Mouse (Mus musculus) heart, postnatal 14 days (tissue): ENCODE measurements at regions not wholly inside any gene's neighbourhood (a gene's known extent, or its start where the extent isn't known, plus 50 kb on each side); places are given as distances from the start of the nearest gene placed in this dataset.

ENCODE experiments used
- DNase-seq, 2 experiments: peaks; one replicate each; pipeline ENCODE4 v3.0.0; 2021 to 2022
- intact Hi-C: fragments of 180-260 bp; cut with DNase I; formaldehyde crosslinking; loops from one replicate; pipeline ENCODE4 v1.15.1; 2025

DNA sequence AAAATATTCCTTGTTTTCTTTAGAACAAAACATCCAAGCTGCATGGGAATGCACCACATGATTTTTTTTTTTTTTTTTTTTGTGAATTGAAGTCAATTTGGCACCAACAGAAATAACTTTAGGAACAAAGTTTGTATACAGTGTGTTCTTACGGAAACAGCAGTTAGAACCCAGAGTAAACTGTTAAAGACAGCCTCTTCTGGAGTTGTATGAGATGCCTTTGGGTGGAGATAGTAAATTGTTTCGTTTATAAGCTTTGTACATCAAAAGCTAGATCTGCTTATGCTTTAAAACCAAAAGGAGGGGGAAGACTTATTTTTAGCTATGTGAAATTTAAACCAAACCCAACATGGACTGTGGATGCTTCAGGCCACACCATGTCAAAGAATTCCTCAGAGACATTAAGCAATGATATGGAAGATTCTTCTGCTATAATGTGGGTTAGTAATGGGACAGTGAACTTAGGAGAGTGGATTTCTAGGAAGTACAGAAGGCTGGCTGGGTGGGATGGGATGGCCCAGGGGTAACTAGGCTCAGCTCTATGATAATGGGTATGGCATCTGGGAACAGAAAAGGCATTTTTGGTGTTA is 265.6 kb downstream of the Pten start:
- intact Hi-C loops, result no loop called here
- no peak for DNase-seq

DNA sequence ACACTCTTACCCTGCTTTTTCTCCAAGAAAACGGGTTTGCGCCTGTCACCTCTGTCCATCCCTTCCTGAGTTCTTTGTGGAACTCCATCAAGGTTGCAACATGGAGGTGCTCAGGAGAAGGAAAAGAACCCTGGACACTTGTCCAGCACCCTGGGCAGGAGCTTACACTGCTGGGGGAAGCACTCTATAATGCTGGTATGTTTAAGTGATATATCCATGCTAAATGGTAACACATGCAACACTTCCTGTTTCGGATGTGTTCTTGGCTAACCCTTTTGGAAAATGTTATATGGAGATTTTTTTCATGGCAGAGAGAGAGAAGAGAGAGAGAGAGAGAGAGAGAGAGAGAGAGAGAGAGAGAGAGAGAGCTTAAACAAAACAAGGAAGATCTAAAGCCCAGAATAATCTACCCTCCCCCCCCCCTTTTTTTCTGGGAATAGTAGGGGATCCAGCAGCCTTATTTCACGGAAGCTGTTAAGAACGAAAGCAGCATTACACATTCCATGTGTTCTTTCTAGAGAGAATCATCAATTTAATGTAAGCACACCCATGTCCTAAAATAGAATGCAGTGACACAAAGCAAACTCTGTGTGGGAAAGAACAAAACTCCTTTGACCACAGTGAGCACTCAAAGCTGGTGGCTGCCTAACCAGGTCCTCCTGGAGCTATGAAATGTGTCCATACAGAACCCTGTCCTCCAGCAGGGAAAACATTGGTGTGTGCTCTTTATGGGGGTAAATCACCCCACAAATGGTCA is 272.6 kb downstream of the Pten start:
- intact Hi-C loops, result no loop called here
- DNase-seq, result no peak

DNA sequence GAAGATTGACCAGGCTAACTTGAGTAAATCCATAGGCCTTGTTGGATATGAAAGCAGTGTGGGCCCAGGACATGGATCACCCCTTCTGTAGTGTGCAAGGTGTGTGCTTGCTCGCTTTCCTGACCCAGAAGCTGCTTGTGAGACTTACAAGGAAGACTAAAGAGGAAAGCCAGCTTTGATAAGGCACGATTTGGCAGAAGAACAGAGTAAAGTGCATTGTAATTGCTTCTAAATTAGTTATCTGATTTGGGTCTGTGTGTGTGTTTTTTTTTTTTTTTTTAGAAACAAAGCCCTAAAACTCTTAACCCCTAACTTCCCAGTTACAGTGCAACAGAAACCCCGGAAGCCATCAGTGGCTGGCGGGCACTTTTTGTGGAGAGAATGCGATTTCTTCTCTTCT is 283.2 kb downstream of the Pten start:
- intact Hi-C loops, result no loop called here
- no peak for DNase-seq

DNA sequence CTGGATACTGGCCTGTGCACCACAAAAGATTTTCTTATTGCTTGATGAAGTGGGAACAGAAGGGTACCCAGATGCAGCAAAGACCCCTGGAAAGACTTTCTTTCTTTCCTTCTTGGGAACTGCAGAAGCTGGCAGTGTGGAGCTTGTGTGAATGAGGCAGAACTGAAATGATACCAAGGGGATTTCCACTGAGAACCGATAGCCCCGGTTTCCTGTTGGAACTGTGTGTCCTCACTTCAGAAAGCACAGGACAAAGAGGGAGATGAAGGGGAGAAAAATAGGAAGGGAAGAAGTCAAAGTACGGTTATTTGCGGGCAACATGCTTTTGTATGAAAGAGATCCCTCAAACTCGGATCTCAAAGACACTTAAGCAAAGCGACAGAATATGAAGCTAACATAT is 283.7 kb downstream of the Pten start:
- intact Hi-C loops, result no loop called here
- no peak for DNase-seq

DNA sequence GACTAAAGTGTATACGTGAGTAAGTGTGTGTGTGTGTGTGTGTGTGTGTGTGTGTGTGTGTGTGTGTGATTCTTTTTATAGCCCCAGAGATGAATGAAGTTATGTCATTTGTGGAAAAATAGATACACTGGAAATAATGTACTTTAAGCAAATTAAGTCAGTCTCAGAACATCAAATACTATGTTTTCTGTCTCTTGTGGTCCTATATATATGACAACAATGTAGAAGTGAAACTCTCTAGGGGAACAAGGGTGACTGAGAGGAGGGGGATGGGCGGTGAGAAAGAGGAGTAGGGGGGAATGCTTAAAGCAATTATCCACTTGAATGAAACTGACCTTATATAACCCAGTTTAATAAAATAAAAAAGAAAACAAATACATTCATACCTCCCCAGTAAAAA is 285.5 kb downstream of the Pten start:
- intact Hi-C loops, result no loop called here

DNA sequence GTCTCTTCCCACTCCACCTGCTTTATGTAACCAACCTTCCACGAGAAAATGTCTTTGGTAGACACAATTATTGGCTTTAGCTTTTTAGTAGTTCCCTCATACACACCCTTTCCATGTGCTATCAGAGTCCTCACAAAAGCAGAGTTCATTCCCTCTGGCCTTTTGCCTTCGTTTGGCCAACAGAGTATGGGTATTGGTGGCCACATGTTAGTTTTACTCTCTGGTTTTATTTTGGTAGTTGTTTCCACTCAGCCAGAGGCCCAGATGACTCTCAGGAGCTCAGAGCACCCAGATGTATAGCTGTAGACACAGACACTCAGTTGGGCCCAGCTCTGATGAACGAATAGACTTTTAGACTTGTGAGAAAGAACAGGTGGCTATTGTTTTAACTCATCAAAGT is 286.4 kb downstream of the Pten start:
- no peak for DNase-seq
- intact Hi-C loops, result no loop called here

More for the DNA sequence above, 285.5 kb downstream of the Pten start:
- no peak for DNase-seq

DNA sequence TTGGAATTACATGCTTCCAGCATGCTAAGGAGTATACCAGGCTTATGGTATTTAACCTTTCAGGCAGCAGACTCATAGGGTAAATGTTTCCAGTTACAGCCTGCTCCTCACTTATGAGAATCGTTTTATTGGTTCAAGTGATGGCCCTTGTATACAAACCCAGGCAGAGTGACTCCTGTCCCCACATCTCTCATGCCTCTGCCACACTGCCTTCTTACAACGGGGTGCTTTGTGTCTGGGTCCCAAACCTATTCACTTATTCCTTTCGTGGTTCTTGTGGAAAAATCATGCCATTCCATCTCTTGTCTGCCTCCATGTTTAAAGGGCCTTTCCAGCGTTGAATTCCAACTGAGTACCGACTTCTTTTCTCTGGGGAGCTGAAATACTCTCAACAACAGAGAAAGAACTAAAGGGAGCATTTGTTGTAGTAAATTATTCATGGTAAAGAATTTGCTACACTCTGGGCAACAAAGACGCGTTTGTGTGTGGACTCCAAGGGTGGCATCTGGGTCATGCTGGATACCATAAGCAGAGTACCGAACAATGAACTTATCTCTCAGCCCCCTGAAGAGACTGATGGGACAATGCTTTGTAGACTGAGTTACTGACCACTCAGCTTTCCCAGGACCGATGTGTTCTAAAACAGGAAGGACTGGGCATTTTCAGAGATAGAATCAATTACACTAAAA is 291.6 kb downstream of the Pten start:
- no peak for DNase-seq
- intact Hi-C loops, result no loop called here

DNA sequence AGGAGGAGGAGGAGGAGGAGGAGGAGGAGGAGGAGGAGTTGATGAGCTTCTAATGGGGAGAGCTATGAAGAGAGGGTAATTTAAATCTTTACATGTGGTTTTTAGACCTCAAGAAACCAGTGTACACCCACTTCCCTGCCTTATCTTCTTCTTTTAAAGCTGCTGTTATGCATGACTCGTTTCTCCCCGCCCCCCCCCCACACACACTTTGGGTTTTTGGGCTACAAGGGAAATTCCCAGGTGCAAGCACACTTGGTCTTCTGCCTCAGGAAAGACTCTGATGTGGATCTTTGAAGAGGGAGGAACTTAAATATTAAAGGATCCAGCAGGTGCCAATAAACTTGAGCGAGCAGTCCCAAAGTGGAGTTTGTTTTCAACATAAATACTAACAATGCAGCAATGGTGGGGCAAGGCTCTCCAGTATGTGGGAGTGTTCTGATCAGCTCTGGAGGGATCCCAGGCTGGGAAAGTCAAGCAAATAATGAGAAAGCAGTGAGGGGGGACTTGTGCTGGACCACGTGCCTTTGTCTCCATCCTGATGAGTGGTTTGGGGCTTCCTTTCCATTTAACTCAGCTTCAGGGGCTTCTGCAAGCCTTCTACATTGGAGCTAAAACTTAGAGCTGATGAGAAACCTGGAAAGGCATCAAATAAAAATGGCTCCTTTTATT is 296.0 kb downstream of the Pten start:
- intact Hi-C loops, result no loop called here
- DNase-seq, result no peak

DNA sequence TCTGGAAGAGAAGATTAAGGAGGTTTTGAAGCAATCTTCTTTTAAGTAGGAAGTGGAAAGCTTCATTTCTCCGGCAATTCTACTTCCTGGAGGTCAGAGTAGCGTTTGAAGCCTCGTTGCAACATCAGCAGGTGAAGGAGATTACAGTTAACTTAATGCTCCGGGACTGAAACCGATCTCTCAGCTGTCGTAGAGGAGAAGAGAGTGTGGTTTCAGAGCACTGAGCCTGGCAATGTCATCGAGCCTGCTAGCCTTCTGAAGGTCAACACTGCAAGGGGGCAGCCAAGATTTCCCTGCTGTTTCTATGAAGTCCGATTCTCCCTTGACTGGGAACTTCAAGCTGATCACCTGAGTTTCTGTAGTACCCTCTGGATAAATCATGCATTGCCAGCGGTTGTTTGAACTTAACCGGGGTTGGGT is 299.1 kb downstream of the Pten start:
- intact Hi-C loops, result no loop called here
- DNase-seq, result no peak

DNA sequence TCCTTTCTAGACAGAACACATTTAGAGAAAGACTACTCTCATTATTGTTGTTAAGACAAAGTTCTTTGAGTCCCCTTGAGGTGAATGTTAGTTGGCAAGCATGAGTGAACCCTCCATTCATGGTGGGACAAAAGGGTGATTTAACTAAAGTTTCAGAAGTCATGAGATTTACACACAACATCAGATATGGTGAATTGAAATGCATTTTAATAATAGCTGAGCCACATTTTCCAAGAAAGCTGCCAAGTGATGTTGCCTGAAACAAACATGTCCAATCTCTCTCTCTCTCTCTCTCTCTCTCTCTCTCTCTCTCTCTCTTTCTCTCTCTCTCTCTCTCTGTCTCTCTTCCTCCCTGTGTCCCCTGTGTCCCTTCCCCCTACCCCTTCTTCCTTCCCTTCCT is 303.7 kb downstream of the Pten start:
- no peak for DNase-seq

DNA sequence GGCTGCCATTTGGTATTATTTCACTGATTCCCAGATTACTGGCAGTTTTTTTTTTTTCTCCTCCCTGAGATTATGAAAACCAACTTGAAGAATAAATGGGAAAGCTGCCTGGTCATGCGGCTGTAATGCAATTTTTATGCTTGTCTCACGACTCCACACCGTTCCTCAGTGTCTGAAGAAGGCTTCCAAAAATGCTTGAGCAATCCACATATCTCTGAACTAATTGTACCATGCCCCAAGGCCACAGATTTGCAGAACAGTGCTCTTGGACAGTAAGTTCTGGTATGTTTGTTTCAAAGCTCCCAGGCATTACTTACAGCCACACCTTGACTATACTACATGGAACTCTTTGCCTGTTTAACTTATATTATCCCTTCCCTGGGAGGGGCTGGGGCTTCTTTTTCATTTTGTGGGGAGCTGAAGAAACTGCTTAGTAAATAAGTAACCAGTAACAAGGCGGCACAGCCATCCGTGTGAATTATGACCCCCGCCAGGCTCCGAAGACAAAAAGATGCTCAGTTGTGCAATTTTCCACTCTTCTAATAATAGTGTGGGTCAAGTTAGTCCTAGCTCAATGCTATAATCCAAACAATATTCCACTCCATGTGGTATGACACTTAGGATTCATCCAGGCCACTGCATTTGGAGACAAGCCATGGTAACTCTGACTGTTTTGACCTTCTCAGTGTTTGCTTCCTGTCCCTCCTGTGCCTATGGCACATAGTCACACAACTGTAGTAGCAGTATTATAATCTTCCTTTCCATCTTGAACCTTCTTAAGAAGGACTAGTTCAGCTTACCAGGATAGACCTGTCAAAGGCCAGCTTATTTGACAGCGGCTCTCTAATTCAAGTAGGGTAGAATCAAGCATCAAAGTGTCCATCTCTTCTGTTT is 305.1 kb downstream of the Pten start:
- no peak for DNase-seq
- intact Hi-C loops, result no loop called here

More for the DNA sequence above, 303.7 kb downstream of the Pten start:
- intact Hi-C loops, result no loop called here

DNA sequence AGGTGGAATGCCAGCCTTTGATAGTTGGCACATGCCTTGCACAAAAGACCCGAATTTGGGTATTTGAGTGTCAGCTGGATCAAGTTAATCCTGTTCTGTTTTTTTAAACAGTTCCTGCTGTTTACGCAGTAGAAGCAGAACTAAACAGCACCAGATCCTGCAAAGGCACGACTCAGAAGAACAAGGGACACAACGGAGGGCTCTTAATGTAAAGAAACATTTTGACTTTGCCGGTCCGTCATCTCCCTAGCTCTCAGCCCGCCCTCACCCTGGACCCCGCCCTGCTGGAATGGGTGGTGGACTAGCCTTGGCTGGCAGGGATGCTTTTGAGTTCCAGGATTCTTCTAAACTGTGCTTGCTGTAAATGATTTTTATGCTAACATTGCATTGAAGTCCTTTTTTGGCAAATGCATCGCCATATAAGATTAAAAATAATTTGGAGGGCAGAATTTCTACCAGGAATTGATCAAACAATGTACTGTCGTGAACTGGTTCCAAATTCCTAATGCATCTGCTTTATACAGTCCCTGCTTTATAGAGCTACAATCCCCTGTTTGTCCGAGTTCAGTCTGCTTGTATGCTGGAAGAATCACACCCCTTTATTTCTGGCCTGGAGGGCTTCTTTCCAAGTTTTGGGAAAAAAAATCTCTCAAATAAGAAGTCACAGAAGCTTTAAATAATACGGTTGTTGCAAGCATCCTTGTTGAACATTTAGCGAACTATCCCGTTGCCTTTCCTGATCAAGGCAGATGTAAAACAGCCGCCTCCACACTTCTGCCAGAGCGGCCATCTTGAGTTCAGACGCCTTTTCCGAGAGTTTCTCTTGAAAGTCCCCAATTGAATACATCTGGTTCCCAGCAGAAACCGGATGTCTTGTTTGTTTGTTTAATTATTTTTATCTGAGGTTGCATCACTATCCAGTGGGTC is 308.2 kb downstream of the Pten start:
- no peak for DNase-seq
- intact Hi-C loops, result no loop called here

DNA sequence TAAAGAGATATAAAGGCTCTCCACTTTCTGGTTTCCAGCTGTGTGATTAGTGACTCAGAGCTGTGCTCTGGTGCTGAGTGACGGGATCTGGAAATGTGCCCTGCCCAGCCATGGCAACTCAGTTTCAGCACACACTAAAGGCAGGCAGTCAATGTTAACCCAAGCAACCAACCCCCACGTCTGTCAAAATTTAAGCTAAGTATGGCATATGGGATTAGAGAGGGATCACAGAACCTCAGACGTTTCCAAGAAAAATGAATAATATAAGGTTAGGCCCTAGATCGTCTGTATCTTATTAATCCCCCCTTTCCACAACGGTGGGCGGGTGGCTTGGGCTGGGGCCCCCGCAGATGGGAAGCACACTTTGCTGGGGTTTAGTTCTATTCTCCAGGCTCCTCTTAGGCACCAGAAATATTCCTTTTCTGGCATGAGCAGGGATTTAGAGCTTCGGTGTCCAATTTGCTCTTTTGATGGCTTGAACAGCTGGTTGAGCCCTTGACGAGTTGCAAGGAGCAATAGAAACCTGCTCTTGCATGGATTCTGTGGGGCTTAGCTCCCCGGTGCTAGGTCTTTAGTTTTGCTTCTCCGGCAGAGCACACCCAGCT is 311.2 kb downstream of the Pten start:
- DNase-seq, result peak in 1 of 2 experiments; percentile 9
- intact Hi-C loops, result no loop called here

DNA sequence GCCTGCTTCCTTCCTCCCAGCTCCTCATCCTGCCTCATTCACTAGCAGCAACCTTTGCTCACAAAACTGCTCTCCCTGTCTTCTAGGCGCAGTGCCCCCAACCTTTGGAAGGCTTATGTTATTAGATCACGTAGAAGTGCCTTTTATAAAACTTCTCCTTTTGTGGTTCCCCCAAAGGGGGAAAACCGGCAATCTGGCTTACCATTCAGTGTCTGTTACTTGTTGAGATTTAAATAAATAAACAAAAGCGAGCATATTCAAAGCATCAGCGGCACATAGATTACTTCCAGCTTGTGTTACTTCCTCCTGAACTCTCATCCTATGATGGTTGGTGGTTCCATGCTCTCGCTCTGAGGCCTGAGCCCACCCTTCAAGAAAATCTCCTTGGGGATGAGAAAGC is 312.5 kb downstream of the Pten start:
- DNase-seq, result no peak
- intact Hi-C loops, result no loop called here

DNA sequence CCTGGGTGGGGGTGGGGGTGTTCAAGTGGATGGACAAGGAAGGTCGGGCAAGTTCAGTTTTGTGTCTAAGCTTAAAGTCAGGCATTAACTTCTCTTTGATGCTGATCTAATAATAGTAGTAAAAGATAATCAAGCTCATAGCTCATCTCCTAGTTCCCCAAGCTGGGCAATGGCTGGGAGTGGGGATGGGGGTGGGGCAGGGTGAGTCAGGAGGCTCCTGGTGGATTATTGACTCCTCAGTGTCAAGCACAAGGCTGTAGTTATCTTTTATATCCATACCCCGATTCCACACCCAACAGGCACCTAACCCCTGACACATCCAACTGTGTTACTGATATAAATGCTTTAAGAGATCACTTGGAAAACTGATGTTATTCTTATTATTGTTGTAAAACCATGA is 315.0 kb downstream of the Pten start:
- DNase-seq, result no peak
- intact Hi-C loops, result no loop called here

DNA sequence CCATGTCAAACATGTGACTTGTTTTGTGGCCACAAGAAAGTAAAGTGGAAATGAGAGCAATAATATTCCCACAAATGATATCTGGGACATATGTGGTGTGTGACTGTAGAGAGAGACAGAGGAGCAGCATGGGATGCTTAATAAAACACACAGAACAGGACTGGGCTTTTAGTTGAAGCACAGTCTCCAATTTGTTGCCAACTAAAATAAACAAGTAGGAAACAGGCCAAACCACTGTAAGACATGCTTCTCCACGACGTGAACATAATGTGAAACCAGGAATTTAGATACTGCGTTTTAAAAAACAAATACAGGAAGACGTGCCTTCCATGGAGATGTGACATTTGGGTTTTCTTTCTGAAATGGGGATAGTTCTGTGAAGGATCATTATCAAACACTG is 317.2 kb downstream of the Rnls start:
- DNase-seq, result no peak
- intact Hi-C loops, result no loop called here

DNA sequence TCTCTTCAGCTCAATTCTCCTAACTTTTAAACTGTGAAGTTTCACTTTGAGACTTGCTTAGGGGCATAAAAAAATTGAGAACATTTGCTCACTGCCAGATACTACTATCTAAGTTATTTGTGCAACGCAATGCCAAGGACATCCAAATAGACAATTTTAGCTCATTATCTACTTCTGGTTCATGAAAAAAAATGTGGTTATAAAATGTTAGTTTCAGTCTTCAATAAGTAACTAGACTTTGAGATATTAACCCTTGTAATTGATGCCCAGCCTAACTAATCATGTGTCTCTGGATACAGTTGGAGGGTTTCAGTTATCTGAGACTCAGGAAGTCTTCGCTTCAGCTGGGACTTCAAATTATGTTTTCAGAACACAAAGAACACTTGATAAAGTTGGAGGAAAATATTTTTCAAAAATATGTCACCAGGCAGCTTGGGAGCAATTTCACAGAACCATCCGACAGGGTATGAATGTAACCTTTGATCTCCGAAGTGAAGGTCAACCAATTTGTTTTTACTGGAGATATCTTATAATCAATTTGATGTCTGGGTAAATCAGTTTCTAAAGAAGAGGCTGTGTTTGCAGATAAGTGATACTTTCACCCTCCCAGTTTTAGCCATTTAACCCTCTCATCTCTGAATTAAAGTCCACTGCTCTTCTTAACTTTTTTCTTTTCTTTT is 313.3 kb downstream of the Rnls start:
- no peak for DNase-seq
- intact Hi-C loops, result no loop called here

DNA sequence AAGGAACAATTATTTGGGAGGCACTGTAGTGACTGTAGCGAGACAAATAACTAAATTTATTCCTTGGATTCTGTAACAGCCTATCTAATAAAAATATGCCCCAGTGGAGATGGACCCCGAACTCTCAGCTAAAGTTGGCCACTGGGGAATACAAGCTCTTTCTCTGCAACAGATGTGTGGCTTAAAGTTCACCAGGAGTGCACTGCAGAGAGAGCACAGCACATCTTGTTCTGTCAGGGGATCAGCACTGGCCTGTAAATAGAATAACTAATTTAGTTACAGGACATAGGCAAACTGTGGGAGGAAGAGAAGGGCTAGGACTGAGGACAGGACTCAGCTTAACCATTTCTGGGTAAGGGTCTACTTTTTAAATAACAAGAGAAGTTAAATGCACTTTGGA is 312.1 kb downstream of the Rnls start:
- intact Hi-C loops, result loop anchor here (10.0 kb wide), 1 partner anchor 325 kb away; the partner anchor contains the start of gene Pten

More for the DNA sequence above, 312.1 kb downstream of the Rnls start:
- peak in 1 of 2 experiments; percentile 15 for DNase-seq
